Mouse (Mus musculus): ENCODE measurements around the gene Ankrd7.
"Not testable (repeated sequence)": the region's sequence is repeated elsewhere in the genome, so short reads cannot be mapped to it uniquely, and the experiment has no call there.

Gene Ankrd7

DNA sequence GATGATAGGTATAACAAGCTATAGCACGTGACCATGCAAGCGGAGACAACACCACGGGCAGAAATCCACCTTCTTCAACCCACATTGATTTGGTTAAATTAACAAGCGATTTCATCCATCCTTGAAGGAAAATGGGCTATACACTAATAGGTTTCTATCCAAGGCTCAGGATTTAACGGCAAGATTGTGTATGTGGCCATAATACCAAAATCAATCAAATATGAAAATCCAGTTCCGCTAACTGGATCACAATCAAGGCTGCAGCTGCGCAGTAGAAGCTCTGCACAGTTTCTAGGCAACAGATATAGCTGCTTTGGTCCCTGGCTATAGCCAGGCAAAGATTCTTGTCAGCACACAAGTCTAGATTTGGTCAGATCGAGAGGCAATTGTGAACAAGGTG is at the start of gene Ankrd7:
Ankrd7 (plus strand) TSS at position 301 of the 400 bp plus-strand sequence.
- no peak for DNase-seq (ENCODE audit: low read depth, low spot score)

DNA sequence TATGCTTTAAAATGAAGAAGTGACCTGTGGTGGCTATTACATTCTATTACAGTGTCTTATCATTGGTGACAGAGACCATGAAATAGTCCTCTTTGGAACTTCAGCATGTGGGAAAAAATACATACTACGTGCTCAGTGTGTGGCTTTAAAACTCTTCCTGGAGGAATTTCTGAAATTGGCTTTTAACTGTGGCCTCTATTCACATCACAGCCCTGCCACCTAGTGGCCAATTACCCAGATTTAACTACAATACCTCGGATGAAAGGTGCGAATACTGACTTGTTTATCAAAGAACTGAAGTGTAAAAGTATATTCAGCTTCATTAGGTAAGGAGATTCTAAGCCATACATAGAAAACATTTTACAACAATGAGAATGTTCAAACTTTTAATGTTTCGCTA is 46.8 kb upstream of the Ankrd7 start:
- DNase-seq (ENCODE audit: low read depth, low spot score), result no peak

DNA sequence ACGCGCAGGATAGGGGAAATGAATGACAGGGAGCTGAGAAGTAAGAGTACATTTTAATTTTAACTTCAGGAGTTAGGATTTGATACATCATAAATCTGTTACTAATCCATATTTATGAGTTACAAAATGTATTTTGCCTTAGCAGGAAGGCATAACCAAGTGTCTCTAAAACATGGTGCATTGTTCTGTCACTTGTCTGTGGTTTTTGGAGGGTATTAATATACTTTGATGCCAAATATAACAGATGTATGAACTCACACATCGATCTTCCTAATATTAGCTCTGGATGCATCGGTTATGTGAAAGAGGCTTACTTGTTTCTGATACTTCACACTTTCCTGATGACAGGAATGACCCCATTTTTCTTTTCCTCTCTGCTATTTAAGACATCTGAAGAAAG is 45.9 kb upstream of the Ankrd7 start:
- no peak for DNase-seq (ENCODE audit: low read depth, low spot score)

DNA sequence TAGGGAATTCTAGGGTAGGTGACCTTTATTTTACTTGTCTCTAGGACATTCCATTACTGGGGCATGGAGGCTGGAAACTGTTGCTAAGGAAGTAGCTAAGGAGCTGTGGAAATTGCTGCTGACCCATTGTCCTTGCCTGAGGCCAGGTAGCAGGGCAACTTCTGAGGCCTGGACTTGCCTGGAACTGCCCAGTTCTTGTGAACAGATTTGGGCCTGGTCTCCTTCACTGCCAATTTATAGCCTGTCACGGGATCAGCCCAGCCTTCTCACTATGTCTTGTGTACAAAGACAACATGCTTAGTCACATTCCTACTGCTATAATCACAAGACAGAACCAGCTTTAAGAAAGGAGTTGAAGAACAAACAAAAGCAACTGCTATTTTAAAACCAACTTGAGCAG is 43.3 kb upstream of the Ankrd7 start:
- no peak for DNase-seq (ENCODE audit: low read depth, low spot score)

DNA sequence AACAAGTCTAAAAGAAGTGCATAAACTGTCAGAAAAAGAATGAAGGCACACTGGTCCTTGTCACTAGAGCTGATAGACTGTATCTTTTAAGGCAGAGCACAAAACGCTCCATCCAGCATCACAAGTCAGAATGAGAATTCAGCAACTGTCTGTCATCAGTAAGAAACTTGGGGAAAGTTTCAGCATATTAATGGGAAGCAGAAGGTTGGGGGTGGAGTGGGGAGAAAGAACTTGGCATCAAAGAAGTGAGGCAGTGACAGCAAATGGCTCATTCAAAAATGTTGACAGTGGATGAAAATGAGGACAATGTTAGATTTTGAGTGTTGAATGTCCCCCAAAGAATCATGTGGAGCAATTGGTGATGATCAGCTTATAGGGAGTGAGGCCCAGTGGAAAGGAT is 33.2 kb upstream of the Ankrd7 start:
- no peak for DNase-seq (ENCODE audit: low read depth, low spot score)

DNA sequence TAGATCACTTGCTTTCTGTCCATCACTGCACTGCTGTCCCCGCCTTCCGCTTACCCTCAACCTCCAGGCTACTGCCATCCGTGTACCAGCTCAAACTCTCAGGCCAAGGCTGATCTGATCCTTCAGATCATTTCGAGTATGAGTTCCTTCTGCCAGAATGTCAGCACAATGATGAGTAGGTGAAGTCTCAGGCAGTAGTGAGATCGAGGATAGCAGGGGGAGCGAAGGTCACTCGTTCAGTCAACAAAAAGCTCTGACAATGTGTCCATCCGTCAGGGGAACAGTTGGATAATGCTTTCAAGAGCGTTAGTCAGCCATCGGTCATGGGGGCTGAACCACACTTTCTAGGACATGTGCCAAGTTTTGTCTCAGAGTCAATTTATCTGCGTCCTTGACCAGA is 21.6 kb upstream of the Ankrd7 start:
- DNase-seq (ENCODE audit: low read depth, low spot score), result not testable (repeated sequence)

DNA sequence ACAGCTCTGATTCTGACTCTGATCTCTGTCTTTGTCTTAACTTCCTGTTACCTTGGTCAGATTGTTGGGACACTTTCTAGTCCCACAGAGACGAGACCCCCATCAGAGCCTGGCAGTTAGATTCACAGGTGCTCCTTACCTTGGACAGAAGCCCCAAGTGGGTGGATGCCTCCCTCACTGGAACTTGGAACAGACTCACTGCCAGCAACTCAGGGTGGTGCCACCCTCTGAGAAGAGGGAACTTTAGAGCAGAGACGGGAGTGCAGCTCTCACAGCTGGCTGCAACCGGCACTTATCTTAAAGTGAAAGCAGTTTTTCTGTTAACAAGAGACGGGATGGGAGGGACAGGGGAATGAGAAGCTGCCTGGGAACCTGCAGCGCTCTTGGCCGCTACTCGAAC is 20.5 kb upstream of the Ankrd7 start:
- not testable (repeated sequence) for DNase-seq (ENCODE audit: low read depth, low spot score)

DNA sequence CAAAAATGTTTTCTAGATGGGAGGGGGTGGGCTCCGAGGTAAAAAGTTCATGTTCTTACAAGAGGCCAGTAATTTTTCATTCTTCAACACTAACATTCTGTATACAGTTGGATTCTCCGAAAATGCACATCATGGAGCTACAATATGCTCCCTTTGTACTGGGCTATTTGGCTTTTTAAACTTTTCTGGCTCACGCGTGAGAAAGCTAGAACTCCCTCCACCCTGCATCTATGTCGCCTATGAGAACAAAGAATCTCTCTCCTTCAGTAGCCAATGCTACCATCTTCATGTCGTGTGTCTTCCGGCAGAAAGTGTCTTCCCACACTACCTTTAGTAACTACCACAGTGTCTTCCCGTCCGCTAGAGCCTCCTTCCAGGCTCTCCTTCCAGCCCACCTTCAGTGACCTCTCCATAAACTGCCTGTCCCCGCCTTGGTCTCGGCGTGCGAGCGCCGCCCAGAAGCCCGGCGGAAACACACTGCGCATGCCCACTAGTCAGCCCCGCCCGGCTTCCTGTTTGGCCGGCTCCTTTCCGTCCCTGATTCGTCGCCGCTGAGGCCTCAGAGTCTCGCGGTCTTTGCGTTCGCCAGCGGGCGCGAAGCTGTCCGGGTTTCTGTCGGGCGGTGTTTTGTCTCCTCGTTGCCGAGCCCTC is 17.9 kb upstream of the Ankrd7 start, which contains the start of gene Lsm8:
Lsm8 (plus strand) TSS at position 529 of the 651 bp plus-strand sequence.
- peak; percentile 92 for DNase-seq (ENCODE audit: low read depth, low spot score)

DNA sequence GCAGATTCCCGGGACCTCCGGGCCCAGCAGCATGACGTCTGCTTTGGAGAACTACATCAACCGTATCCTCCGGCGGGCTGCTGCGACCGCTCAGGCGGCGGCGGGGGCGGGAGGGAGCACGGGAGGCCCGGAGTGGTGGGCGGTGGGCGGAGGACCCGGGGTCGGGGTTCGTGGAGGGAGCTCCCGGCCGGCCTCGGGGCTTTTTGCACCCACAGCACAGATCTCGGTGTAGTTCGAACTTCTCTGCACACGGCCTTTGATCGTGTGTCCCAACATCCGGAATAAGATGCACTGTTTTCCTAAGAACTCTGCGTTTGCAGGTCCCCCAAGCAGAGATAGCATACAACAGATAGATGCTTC is 17.4 kb upstream of the Ankrd7 start:
- DNase-seq (ENCODE audit: low read depth, low spot score), result no peak

DNA sequence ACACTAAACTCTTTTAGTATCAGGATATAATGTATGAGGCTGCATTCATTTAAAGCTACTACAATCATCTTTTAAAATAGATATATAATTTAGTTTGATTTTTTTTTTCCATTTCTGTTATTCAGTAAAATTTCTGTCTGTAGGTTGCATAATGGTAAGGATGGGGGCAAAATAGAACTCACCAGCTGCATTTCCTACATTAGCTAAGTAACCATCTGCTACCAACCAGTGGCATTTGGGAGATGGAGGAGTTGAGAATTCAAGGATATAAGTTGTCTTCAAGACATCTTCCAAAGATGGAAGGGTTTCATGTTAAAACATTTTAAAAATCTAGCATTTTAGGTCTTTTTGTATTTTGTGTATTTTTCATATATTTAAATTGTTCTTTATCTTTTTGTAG is 10.8 kb upstream of the Ankrd7 start:
- no peak for DNase-seq (ENCODE audit: low read depth, low spot score)

DNA sequence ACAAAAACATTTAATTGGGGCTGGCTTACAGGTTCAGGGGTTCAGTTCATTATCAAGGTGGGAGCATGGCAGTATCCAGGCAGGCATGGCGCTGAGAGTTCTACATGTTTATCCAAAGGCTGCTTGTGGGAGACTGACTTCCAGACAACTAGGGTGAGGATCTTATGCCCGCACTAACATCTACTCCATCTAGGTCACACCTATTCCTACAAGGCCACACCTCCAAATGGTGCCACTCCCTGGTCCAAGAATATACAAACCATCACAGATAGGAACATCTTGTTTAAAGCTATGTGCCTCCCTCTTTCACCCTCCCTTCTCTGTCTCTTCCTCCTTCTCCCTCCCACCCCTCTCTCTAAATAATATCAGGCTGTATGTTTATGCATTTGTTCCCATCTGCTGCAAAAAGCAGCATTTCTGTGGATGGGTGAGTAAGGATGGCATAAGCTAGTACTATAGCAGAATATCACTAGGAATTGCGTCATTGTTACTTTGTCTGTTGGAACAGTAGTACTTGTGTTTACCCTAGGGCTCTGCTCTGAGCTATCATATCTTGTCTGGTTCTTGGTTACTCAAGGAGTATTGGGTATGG is 9.5 kb upstream of the Ankrd7 start:
- DNase-seq (ENCODE audit: low read depth, low spot score), result no peak

DNA sequence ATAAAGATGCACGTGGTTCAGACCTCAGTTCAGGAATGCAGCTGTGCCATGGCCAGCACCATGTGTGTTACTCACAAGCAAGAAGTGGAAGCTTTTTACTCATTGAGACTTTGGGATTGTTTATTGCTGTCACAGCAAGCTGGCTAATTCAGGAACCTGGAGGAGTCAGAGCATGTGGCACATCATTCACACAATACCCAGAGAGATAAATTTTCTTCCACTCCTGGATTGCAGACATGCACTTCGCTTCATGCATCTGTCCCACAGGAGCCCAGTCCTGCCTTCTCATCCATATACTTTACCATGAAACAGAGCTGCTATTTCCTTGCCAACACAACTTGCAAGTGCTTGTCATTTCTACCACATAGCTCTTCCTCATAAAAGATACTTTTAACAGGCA is 22.9 kb downstream of the Ankrd7 start:
- DNase-seq (ENCODE audit: low read depth, low spot score), result no peak

DNA sequence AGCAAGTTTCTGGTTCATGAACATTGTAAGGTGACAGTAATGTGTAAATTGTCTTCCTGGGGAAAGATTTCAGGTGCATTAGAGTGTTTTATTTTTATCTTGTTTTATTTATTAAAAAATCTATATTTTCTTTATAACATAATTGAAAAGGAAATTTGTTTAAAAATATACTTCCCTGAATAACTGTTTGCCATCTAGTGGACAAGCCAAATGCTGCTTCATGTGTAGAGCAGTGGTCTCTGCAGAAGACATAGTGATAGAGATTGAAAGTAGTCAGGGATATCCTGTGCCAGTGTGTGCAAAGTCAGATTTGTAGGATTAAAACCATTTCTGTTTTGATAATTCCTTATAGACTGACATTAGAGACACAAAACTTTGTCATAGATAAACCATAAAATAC is 28.0 kb downstream of the Ankrd7 start:
- no peak for DNase-seq (ENCODE audit: low read depth, low spot score)

DNA sequence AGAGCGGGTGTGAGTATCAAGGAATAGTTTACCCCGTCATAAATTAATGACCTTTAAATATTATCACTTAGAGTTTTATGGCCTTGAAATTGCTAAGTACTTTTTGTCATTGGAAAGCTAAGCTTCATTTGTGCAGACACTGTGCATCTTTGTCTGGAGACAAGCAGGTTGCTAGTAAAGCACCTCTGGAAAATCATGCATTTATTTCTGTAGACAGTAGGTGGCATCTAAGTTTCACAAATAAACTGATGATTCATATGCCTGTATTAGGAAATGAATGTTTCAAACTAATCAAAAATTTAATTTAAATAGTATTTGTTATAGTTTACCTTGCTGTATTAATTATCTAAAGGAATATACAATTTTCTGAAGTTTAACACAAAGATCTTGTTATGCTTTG is 41.1 kb downstream of the Ankrd7 start:
- peak; percentile 12 for DNase-seq (ENCODE audit: low read depth, low spot score)

DNA sequence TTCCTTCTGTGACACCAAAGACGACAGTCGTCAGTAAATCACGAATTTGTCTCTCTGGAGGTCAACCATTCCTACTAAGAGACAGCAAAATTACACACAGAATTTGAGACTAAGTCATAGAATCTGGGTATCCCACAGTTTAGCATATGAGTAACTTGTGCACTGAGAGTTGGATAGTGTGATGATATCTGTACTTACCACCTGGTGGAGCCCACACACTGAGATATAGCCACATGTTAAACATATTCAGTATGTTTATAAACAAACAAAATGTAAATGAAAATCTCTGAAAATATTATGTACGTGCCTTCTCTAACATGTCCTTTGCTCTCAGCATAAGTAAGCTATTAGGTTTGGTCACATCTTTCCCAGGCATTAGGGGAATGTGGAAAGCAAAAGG is 47.1 kb downstream of the Ankrd7 start:
- peak; percentile 20 for DNase-seq (ENCODE audit: low read depth, low spot score)

DNA sequence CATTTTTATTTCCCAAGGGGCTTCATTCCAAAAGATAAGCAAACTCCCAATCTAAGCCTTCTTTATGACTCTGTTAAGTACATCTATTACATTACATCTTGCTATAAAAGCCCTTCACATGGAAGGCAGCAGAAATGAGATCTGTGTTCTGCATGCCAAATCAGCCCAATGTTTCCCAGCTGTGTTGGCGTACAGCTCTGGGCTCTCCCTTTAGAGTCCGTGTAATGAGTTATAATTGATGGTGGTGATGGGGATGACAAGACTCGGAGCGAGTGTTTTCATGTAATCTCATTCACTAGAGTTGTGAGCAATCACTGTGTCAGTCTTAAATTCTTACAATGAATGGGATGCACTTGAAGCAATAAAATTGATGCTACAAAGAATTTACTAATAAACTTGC is 49.9 kb downstream of the Ankrd7 start:
- peak; percentile 28 for DNase-seq (ENCODE audit: low read depth, low spot score)

DNA sequence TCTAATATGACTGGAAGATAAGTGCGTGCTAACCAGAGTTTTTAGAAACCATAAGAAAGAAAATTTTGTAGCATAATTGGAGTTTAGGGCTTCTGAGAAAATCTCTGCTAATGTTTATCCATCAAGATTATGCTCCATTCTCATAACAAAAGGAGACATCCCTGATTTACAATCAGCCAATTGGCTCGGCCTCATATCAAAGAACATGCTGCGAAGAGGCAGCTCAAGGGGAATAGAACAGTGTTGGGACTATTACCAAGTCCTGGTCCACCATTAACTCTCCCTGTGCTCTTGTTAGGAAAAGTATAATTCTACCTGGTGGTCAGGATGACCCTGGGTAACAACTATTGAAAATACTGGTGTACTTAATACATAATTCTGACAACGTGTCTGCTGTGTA is 50.4 kb downstream of the Ankrd7 start:
- DNase-seq (ENCODE audit: low read depth, low spot score), result no peak
